Mouse (Mus musculus) central nervous system, embryonic 18 days (tissue): ENCODE measurements around the gene Hes5. TPM values are rescaled to one million over a fixed set of nuclear protein-coding genes. Genes with fewer than 3 reads are reported as not detected.

Experiments
- polyA plus RNA-seq: library from polyadenylated mRNA; depleted of rRNA; stranded (reverse); fragments of >200 nt; gene quantifications from 2 replicates; pipeline ENCODE4 v1.2.3, GENCODE M21; 2012; rRNA removed

The Hes5 gene
- 65.2 and 66.5 TPM in 2 replicates for polyA plus RNA-seq

DNA sequence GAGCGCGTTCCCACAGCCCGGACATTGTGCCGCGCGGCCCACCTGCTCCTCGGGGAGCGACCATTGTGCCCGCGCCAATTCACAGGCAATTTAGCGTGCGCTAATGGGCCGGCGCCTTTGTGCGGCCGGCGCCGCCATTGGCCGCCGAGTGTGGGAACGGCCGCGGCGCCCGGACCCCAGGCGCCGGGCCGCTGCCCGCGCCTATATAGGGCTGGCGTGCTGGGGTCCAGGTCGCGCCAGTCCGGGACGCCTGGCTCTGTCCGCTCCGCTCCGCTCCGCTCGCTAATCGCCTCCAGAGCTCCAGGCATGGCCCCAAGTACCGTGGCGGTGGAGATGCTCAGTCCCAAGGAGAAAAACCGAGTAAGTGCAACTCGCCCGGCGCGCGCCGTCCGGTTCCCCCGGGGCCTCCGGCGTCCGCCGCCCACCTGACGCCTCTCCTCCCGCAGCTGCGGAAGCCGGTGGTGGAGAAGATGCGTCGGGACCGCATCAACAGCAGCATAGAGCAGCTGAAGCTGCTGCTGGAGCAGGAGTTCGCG is at the start of gene Hes5:
Gene Hes5 (plus strand): TSS at position 234 of the 536 bp plus-strand sequence.

GRCm38 (mm10) chr4:154928395-154929087 is 32.2 kb upstream of the Hes5 start, which contains the start of gene Tnfrsf14:
Gene Tnfrsf14 (minus strand): TSS chr4:154928563.

GRCm38 (mm10) chr4:154963901-154964580 is 3.3 kb downstream of the Hes5 start, which contains the start of gene Pank4:
Gene Pank4 (plus strand): TSS chr4:154964123.

Other genes starting within 250 kb of the Hes5 start
- 1.4 and 1.6 TPM in 2 replicates for gene Ttc34, start 123.5 kb upstream of the Hes5 start, polyA plus RNA-seq
- 0.62 and 0.79 TPM in 2 replicates for gene Mmel1, start 91.3 kb upstream of the Hes5 start, polyA plus RNA-seq
- 47.5 and 52.7 TPM in 2 replicates for gene Fam213b, start 61.8 kb upstream of the Hes5 start, polyA plus RNA-seq
- 0.58 and 0.60 TPM in 2 replicates for gene Tnfrsf14, start 32.4 kb upstream of the Hes5 start, polyA plus RNA-seq
- 71.9 and 72.8 TPM in 2 replicates for gene Pank4, start 3.2 kb downstream of the Hes5 start, polyA plus RNA-seq
- 54.1 and 56.1 TPM in 2 replicates for gene Plch2, start 95.9 kb downstream of the Hes5 start, polyA plus RNA-seq
- gene Pex10, start 106.1 kb downstream of the Hes5 start, polyA plus RNA-seq: 20.4 and 21.9 TPM in 2 replicates
- 99.7 and 106 TPM in 2 replicates for gene Rer1, start 125.5 kb downstream of the Hes5 start, polyA plus RNA-seq
- gene Morn1, start 125.7 kb downstream of the Hes5 start, polyA plus RNA-seq: 8.4 and 9.8 TPM in 2 replicates